Mouse (Mus musculus): Measurements from ENCODE around the gene Tada1. TPM values are rescaled to one million over a fixed set of nuclear protein-coding genes. Genes with fewer than 3 reads are reported as not detected.

The Tada1 gene
- polyA plus RNA-seq (2012; rRNA removed), result 79.8 and 80.3 TPM in 2 replicates

DNA sequence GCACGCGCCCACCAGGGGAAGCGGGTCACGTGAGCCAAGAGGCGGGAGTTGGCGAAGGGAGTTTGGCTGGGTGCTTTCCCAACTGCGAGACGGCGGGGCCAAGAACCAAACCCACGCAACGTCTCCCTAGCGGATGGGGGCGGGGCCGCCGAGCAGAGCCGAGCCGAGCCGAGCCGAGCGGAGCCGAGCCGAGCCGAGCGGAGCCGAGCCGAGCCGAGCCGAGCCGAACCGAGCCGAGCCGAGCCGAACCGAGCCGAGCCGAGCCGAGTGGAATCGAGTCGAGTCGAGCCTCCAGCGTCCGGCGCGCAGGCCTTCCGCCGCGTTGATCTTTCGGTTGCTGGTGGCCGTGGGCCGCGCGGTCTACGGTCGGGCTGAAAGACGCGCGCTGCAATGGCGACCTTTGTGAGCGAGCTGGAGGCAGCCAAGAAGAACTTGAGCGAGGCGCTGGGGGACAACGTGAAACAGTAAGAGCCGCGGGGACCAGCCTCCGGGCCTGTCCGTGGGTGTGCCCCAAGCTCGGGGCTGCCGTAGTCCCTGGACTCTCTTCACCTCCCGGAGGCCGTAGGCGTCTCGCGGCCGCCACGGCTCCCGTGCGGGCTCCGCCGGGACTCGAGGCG, at the start of gene Tada1:
Gene Tada1, plus strand, starts transcription at position 85 of the 617 bp plus-strand sequence.

DNA sequence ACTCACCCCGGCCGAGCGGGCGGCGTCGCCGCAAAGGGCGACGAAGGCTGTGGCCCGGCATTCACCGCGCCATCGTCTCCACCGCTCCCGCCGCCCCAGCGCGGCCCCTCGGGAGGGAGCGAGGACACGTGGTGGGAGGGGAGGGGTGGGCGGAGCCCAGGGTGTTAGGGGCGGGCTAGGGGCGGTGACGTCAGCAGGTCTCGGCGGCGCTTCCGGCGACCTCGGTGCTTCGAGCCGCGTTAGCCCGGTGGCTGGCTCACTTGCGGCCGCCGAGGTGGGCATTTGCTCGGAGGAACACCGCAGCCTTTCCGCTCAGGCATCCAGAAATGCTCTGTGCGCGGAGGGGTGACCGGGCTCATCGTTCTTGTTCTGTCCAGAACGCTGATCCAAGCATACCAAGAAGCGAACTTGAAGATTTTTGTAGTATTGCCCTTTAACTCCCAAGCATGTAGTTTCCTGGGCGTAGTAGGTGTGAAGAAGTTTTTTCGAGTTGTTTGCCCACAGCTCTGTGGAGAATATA, 30.9 kb downstream of the Tada1 start, which contains the start of gene Pogk:
Gene Pogk, minus strand, starts transcription at position 163 of the 520 bp plus-strand sequence.

Other genes with a start within 250 kb of the Tada1 start
- 0.08 and 0.13 TPM in 2 replicates for gene Gpa33, start 248.9 kb upstream of the Tada1 start, polyA plus RNA-seq (2012; rRNA removed)
- 0.04 and 0.07 TPM in 2 replicates for gene Mael, start 140.3 kb upstream of the Tada1 start, polyA plus RNA-seq (2012; rRNA removed)
- gene Ildr2, start 125.0 kb upstream of the Tada1 start, polyA plus RNA-seq (2012; rRNA removed), result 6.3 and 6.6 TPM in 2 replicates
- 44.9 and 46.3 TPM in 2 replicates for gene Pogk, start 30.8 kb downstream of the Tada1 start, polyA plus RNA-seq (2012; rRNA removed)
- 0.04 TPM in 1 of 2 replicates, not detected in the other for gene Gm4846, start 118.5 kb downstream of the Tada1 start, polyA plus RNA-seq (2012; rRNA removed)

Measured in central nervous system, embryonic 18 days (tissue).